Comparison of ENCODE assay signal across 8 mouse cellular contexts in the genomic region with DNA sequence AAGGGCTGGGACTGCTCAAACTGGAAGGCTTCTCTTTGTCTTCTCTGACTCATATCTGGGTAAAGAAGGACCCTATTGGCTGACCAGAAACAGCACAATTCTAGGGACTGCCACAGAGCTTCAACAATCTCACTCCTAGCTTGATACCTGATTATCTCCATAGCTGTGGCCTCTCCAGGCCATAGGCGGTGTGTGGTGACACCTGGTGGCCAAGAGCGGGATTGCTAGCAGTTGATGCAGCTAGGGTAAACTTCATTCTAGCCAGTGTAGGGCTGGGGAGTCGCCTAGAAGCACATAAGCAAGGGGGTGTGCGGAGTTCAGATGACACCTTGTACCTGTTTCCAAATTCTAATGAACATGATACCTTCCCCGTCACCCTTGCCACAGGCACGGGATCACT.
DNase-seq lines count a peak whose midpoint lies in the region; ATAC-seq and TF ChIP-seq lines count a peak whose summit lies in the region.

No protein-coding gene starts in this region.

- H3K36me3 ChIP-seq in embryonic facial prominence, embryonic 11.5 days (replicated peaks; ENCODE audit: control insufficient read depth, insufficient read depth, low read depth, low read length) = no peaks in the 10 kb centered on the region
- H3K36me3 ChIP-seq in heart, embryonic 16.5 days (ENCODE audit: control insufficient read depth, insufficient read depth) = no peaks in the 10 kb centered on the region
- no peaks in the 10 kb centered on the region for H3K36me3 ChIP-seq in liver, embryonic 15.5 days (replicated peaks)
- no peaks in the 10 kb centered on the region for H3K36me3 ChIP-seq in neural tube, embryonic 12.5 days
- no peaks in the 10 kb centered on the region for H3K36me3 ChIP-seq in stomach, postnatal 0 days (ENCODE audit: control insufficient read depth, insufficient read depth, low read length)

- ATAC-seq in embryonic facial prominence, embryonic 11.5 days (replicated peaks; ENCODE audit: insufficient number of reproducible peaks, low FRiP score, low TSS enrichment, low read depth) = no peak
- ATAC-seq in heart, embryonic 16.5 days (replicated peaks; ENCODE audit: extremely low read depth, insufficient read depth, low FRiP score) = 0 out of 2 replicates have a peak, but pooled peaks have one; percentile 47
- ATAC-seq in liver, embryonic 15.5 days (ENCODE audit: insufficient read depth) = peak; percentile 12; the same call in 1 of the 2 replicates
- peak; percentile 11; the same call in 1 of the 2 replicates for ATAC-seq in neural tube, embryonic 12.5 days (ENCODE audit: low FRiP score, low read depth)
- ATAC-seq in stomach, postnatal 0 days (ENCODE audit: low FRiP score, low TSS enrichment) = peak; percentile 40; the same call in 1 of the 2 replicates

- no peak overlapping the region for H3K4me3 ChIP-seq in embryonic facial prominence, embryonic 11.5 days (ENCODE audit: low read depth, low read length)
- H3K4me3 ChIP-seq in heart, embryonic 16.5 days (ENCODE audit: low read length) = no peak overlapping the region
- H3K4me3 ChIP-seq in liver, embryonic 15.5 days (replicated peaks) = no peak overlapping the region
- H3K4me3 ChIP-seq in neural tube, embryonic 12.5 days = no peak overlapping the region
- no peak overlapping the region for H3K4me3 ChIP-seq in stomach, postnatal 0 days (ENCODE audit: low read depth, low read length)

- peaks cover 32% of the 10 kb centered on the region for H3K27me3 ChIP-seq in embryonic facial prominence, embryonic 11.5 days (ENCODE audit: control insufficient read depth, insufficient read depth, low read length)
- peaks cover 46% of the 10 kb centered on the region for H3K27me3 ChIP-seq in heart, embryonic 16.5 days (ENCODE audit: control insufficient read depth, insufficient read depth, low read length)
- H3K27me3 ChIP-seq in liver, embryonic 15.5 days = peaks cover 68% of the 10 kb centered on the region
- H3K27me3 ChIP-seq in neural tube, embryonic 12.5 days (replicated peaks) = peaks cover 8% of the 10 kb centered on the region
- peaks cover 5% of the 10 kb centered on the region; the same call in 1 of the 2 replicates for H3K27me3 ChIP-seq in stomach, postnatal 0 days (ENCODE audit: control insufficient read depth, insufficient read depth, low read length)

- 4% methylated on average over 6 of the region's 6 CpGs for WGBS in embryonic facial prominence, embryonic 11.5 days
- WGBS in heart, embryonic 16.5 days = 3% methylated on average over 6 of the region's 6 CpGs
- under 1% methylated on average over 6 of the region's 6 CpGs for WGBS in liver, embryonic 15.5 days (ENCODE audit: insufficient replicate concordance)
- WGBS in neural tube, embryonic 12.5 days = 2% methylated on average over 6 of the region's 6 CpGs
- WGBS in stomach, postnatal 0 days = 5% methylated on average over 6 of the region's 6 CpGs

- H3K4me2 ChIP-seq in embryonic facial prominence, embryonic 11.5 days (ENCODE audit: low read depth, low read length) = no peak overlapping the region
- no peak overlapping the region for H3K4me2 ChIP-seq in heart, embryonic 16.5 days (ENCODE audit: low read depth, low read length)
- no peak overlapping the region for H3K4me2 ChIP-seq in liver, embryonic 15.5 days
- no peak overlapping the region for H3K4me2 ChIP-seq in neural tube, embryonic 12.5 days (replicated peaks)
- no peak overlapping the region for H3K4me2 ChIP-seq in stomach, postnatal 0 days (replicated peaks; ENCODE audit: low read depth)

- H3K27ac ChIP-seq in embryonic facial prominence, embryonic 11.5 days (replicated peaks; ENCODE audit: low read depth, low read length) = no peak overlapping the region
- H3K27ac ChIP-seq in heart, embryonic 16.5 days (ENCODE audit: low read length) = no peak overlapping the region
- H3K27ac ChIP-seq in liver, embryonic 15.5 days (replicated peaks) = no peak overlapping the region
- H3K27ac ChIP-seq in neural tube, embryonic 12.5 days = no peak overlapping the region
- H3K27ac ChIP-seq in stomach, postnatal 0 days (replicated peaks) = no peak overlapping the region

- DNase-seq in B cell, adult 2 months = peak; percentile 81 to 85
- DNase-seq in adrenal gland, postnatal 10 days = peak; percentile 96
- peak; percentile 87 for DNase-seq in embryonic facial prominence, embryonic 11.5 days (ENCODE audit: low spot score)
- peak; percentile 80 to 93 for DNase-seq in kidney, postnatal 25 days
- peak; percentile 86 for DNase-seq in stomach, postnatal 0 days (ENCODE audit: low spot score)

- TF ChIP-seq CTCF in stomach, postnatal 0 days (IDR thresholded peaks at IDR 0.05; ENCODE audit: low read depth) = peak; percentile 99

- no peak for TF ChIP-seq EP300 in stomach, postnatal 0 days (optimal IDR thresholded peaks at IDR 0.05)

- no peaks in the 10 kb centered on the region; the same call in none of the 2 replicates for H3K4me1 ChIP-seq in embryonic facial prominence, embryonic 11.5 days (ENCODE audit: control insufficient read depth, insufficient read depth, low read length)
- H3K4me1 ChIP-seq in heart, embryonic 16.5 days (ENCODE audit: control insufficient read depth, insufficient read depth, low read length) = peaks cover 9% of the 10 kb centered on the region
- no peaks in the 10 kb centered on the region; the same call in 1 of the 2 replicates for H3K4me1 ChIP-seq in liver, embryonic 15.5 days (replicated peaks)
- peaks cover 17% of the 10 kb centered on the region for H3K4me1 ChIP-seq in neural tube, embryonic 12.5 days
- no peaks in the 10 kb centered on the region for H3K4me1 ChIP-seq in stomach, postnatal 0 days (replicated peaks; ENCODE audit: control insufficient read depth, insufficient read depth)

- no peak overlapping the region for H3K9ac ChIP-seq in embryonic facial prominence, embryonic 11.5 days (replicated peaks; ENCODE audit: low read length)
- no peak overlapping the region for H3K9ac ChIP-seq in heart, embryonic 16.5 days (ENCODE audit: low read length)
- H3K9ac ChIP-seq in liver, embryonic 15.5 days = no peak overlapping the region
- H3K9ac ChIP-seq in neural tube, embryonic 12.5 days = no peak overlapping the region
- H3K9ac ChIP-seq in stomach, postnatal 0 days (ENCODE audit: low read length) = no peak overlapping the region

- no peaks in the 10 kb centered on the region for H3K9me3 ChIP-seq in embryonic facial prominence, embryonic 11.5 days (replicated peaks; ENCODE audit: control insufficient read depth, low read length)
- no peaks in the 10 kb centered on the region for H3K9me3 ChIP-seq in heart, embryonic 16.5 days (replicated peaks; ENCODE audit: control insufficient read depth, low read length)
- no peaks in the 10 kb centered on the region for H3K9me3 ChIP-seq in liver, embryonic 15.5 days (replicated peaks)
- no peaks in the 10 kb centered on the region for H3K9me3 ChIP-seq in neural tube, embryonic 12.5 days
- H3K9me3 ChIP-seq in stomach, postnatal 0 days (ENCODE audit: control insufficient read depth, low read length) = no peaks in the 10 kb centered on the region
